Mouse (Mus musculus) erythroblast, embryonic 14.5 days (primary cell): ENCODE results near the gene Cav2.

Experiments
- GATA1 ChIP-seq: IDR thresholded peaks from 2 replicates; pipeline ENCODE4 v1.6.1; 2012; ENCODE audit warnings: low read length, inconsistent platforms, mixed read lengths
- TAL1 ChIP-seq: IDR thresholded peaks from 3 replicates; pipeline ENCODE4 v1.6.1; 2012; ENCODE audit warnings: low read length, inconsistent platforms, mixed read lengths

DNA sequence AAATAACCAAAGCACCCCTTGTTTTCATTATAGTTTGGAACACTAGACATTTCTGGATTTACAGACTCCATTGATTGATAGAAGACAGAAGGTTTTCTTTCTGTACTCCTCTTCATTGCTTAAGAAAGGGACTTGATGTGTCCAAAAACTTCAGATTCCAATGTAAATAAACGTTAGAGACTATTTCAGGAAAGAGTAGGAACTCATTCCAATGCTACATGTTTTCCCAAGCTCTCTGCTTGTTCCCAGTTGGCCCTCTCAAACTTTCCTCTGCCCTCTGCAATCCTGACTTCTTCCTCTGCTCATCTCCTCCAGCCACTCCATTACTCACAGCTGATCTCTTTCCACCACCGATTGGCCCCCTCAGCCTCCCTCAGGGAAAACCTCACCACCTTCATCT lies 18.2 kb upstream of the Cav2 start:
- TF ChIP-seq GATA1 = no peak
- no peak for TF ChIP-seq TAL1
